Mouse (Mus musculus) ES-Bruce4 (cell line): ENCODE data around the gene Lamc1.

ENCODE experiments used
- CTCF ChIP-seq: IDR thresholded peaks from one replicate; pipeline ENCODE4 v1.8.1; 2011; ENCODE audit warnings: low read depth, low read length
- EP300 ChIP-seq: IDR thresholded peaks from 2 replicates; pipeline ENCODE4 v1.6.1; 2011; ENCODE audit warnings: low read depth, low read length; ENCODE audit not compliant: insufficient read depth
- POLR2A ChIP-seq: IDR thresholded peaks from one replicate; pipeline ENCODE4 v1.8.1; 2011; ENCODE audit warnings: low read length; ENCODE audit not compliant: insufficient read depth

DNA sequence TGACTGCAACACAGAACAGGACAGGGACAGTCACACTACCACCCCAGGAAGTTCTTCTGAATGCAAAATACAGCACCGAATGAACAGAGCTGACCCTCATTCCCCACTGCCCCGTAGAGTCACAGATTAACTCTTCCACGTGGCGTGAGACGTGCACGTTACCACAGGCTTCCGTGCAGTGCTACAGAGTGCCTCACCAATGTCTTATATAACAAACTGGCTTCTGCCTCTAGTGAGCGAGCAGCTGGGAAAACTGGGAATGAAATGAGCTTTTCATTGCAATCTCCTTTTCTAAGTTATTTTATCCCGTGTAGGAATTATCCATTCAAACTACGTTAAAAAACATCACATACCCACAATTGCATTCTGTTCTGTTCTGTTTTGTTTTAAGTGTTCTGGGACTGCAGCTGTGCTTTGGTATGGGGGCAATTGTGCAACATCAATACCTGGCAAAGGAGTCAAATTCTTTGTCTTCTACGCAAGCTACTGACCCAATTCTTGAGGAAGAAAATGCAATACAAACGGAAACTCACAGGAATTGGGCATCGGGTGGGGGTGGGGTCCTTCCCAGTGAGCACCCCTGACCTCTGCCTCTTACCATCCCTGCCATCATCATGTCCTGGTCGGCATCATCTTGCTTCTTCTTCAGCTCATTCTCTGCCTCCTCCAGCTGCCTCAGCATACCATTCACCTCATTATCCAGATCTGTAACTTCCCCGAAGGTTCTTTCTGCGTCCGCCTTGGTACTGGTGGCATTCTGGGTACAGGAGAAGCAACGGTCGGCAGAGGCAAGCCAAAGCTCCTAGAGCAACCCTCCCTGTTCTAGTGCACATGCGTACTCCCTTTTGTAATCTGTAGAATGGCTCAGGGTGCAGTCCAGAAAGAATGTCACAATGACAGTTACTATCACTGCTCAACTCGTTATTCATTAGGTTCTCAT, 106.5 kb downstream of the Lamc1 start:
- TF ChIP-seq CTCF = no peak
- TF ChIP-seq EP300 = no peak
- no peak for TF ChIP-seq POLR2A
